Mouse (Mus musculus) liver, embryonic 11.5 days (tissue): ENCODE measurements at regions not wholly inside any gene's neighbourhood (a gene's known extent, or its start where the extent isn't known, plus 50 kb on each side); places are given as distances from the start of the nearest gene placed in this dataset.

ENCODE experiments used
- ATAC-seq: fragments of 200-750 bp; cut with Nextera tagmentation; replicated peaks from 2 replicates; pipeline ENCODE4 v1.8.0; 2017; ENCODE audit warnings: moderate number of reproducible peaks, mild to moderate bottlenecking, moderate TSS enrichment, moderate library complexity; ENCODE audit not compliant: low FRiP score
- DNase-seq: peaks from one replicate; pipeline ENCODE4 v3.0.0-alpha.2; 2017; ENCODE audit warnings: low spot score
- H3K27ac ChIP-seq: fragments of 300-500 bp; sonication (generic); 2 replicates; pipeline ENCODE4 v1.5.1; 2014; ENCODE audit warnings: mild to moderate bottlenecking, low read depth, low read length, control low read depth
- H3K27me3 ChIP-seq: fragments of 300-500 bp; sonication (generic); replicated peaks from 2 replicates; pipeline ENCODE4 v1.6.1; 2014; ENCODE audit warnings: low read length, mixed read lengths; ENCODE audit not compliant: control insufficient read depth, insufficient read depth
- H3K36me3 ChIP-seq: fragments of 300-500 bp; sonication (generic); 2 replicates; pipeline ENCODE4 v1.6.1; 2014; ENCODE audit warnings: mild to moderate bottlenecking, low read length, moderate library complexity, mixed read lengths; ENCODE audit not compliant: control insufficient read depth, insufficient read depth
- H3K4me1 ChIP-seq: fragments of 300-500 bp; sonication (generic); replicated peaks from 2 replicates; pipeline ENCODE4 v1.6.1; 2014; ENCODE audit warnings: low read length, mixed read lengths; ENCODE audit not compliant: control insufficient read depth, insufficient read depth
- H3K4me2 ChIP-seq: fragments of 300-500 bp; sonication (generic); 2 replicates; pipeline ENCODE4 v1.6.1; 2014; ENCODE audit warnings: mild to moderate bottlenecking, control low read depth, moderate library complexity
- H3K4me3 ChIP-seq: fragments of 300-500 bp; sonication (generic); 2 replicates; pipeline ENCODE4 v1.5.1; 2014; ENCODE audit warnings: low read depth, low read length, control low read depth
- H3K9ac ChIP-seq: fragments of 300-500 bp; sonication (generic); 2 replicates; pipeline ENCODE4 v1.6.1; 2014; ENCODE audit warnings: low read depth, low read length, control low read depth
- H3K9me3 ChIP-seq: fragments of 300-500 bp; sonication (generic); 2 replicates; pipeline ENCODE4 v1.6.1; 2016; ENCODE audit warnings: low read length, inconsistent platforms, mixed read lengths; ENCODE audit not compliant: control insufficient read depth
- WGBS: fragments of 180-500 bp; shearing (Covaris S2); extraction: QIAGEN DNeasy Blood & Tissue Kit; methylation state at CpG from one replicate; pipeline ENCODE4 v1.1.7; 2014; 5-methylcytosine and 5-hydroxymethylcytosine counted together

DNA sequence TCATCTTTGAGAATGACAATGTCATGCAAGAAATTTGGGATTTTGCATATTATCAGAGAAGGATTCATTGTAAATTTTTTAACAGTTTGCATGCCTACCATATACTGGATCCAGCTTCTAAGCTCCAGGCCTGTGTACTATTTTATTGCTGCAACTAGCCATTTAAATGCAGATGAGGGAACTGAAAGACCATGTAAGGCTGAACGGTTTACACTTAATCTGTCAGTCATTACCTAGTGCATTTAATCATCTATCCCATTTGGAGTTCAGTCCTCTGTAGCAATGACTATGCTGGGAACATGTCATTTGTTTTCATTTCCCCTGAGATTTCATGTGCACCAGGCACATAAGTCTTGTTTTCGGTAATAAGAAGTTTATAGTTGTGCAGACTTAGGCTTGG, 631.8 kb upstream of the Gm21961 start:
- ATAC-seq: no peak

DNA sequence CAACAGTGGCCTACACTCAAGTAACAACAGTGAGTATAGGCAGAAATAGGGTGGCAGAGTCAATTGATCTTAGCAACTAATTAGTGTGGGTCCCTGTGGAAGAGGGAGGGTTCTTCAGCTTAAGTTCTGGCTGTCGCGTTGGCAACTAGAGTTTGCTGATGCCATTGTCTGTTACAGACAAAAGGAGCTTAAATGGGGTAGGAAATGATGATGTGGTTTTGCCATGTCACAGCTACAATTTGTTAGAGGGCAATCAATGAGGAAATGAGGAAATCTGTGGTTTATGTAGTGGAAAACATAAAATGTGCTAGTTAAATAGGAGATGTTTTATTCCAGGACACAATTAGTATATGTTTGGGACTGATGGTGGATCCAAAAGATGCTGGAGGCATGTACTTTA, 624.8 kb upstream of the Gm21961 start:
- H3K9me3 ChIP-seq: no peaks in the 10 kb centered on the region
- ATAC-seq (no peak), DNase-seq (no peak)
- WGBS: 57% methylated on average over 2 of the region's 2 CpGs
- no peak overlapping the region for H3K9ac ChIP-seq
- H3K36me3 ChIP-seq: no peaks in the 10 kb centered on the region
- H3K4me2 ChIP-seq: no peak overlapping the region
- H3K27ac ChIP-seq: no peak overlapping the region
- H3K27me3 ChIP-seq: no peaks in the 10 kb centered on the region
- no peak overlapping the region for H3K4me3 ChIP-seq
- H3K4me1 ChIP-seq: no peaks in the 10 kb centered on the region

More for the DNA sequence above, 631.8 kb upstream of the Gm21961 start:
- Histone ChIP-seq H3K9ac (no peak overlapping the region), H3K4me1 (no peaks in the 10 kb centered on the region), H3K9me3 (no peaks in the 10 kb centered on the region), H3K27ac (no peak overlapping the region), H3K36me3 (no peaks in the 10 kb centered on the region), H3K4me2 (no peak overlapping the region), H3K27me3 (no peaks in the 10 kb centered on the region), H3K4me3 (no peak overlapping the region)
- WGBS: 79% methylated on average over 2 of the region's 2 CpGs
- DNase-seq: no peak

DNA sequence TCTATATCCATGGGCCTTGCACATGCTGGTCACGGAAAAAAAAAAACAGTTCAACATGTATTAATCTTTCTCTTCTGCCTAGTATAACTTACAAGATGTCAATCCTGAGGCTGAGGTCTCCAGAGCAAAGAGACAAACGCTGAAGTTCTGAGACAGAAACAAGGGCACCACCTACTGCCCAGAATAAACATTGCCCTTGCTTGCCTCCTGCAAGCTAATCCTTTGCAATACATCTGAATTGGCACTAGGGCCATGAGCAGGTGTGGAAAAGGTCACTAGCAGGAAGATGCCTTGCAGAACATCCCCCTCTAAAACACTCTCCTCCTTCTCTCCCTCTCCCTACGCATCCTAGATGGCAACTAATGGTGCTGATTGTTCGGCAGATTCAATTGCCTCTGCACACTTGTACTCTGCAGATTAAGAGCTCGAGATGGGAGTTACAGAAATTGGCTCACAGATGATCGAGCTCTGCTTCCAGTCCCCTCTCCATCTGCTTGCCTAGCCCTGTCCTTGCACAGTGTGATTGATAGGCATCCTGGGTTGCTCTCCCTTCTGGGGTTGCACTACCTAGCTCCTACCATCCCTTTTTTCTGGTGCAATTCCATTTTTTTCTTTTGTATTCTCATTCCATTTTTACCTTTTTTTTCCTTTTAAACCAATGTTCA, 622.9 kb upstream of the Gm21961 start:
- no peak overlapping the region for H3K27ac ChIP-seq
- H3K36me3 ChIP-seq: no peaks in the 10 kb centered on the region
- no peak overlapping the region for H3K4me2 ChIP-seq
- H3K9me3 ChIP-seq: no peaks in the 10 kb centered on the region
- no peaks in the 10 kb centered on the region for H3K4me1 ChIP-seq
- H3K4me3 ChIP-seq: no peak overlapping the region
- no peaks in the 10 kb centered on the region for H3K27me3 ChIP-seq
- WGBS: 39% methylated on average over 6 of the region's 6 CpGs
- DNase-seq (peak; percentile 31), ATAC-seq (no peak)
- no peak overlapping the region for H3K9ac ChIP-seq

DNA sequence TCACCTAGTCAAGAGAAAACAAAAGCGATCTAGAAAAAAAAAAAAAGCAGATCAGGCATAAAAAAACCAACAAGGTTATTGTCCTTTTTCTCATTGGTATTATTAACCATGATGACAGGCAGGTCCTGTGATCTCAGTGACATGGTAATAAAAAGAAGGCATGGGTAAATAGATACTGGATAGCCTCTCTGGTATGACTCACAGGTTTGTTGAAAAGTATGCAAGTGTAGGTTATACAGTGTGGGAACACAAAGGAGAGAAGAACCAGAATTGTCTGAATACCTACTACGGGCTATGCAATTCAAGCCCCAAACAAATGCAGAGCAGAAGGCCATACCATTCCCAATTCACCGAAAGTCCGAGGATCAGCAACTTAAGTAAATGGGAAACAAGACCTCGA, 617.7 kb upstream of the Gm21961 start:
- no peak overlapping the region for H3K9ac ChIP-seq
- 74% methylated on average over 5 of the region's 5 CpGs for WGBS
- H3K27me3 ChIP-seq: no peaks in the 10 kb centered on the region
- no peak for DNase-seq
- no peak for ATAC-seq
- H3K4me3 ChIP-seq: no peak overlapping the region
- no peaks in the 10 kb centered on the region for H3K9me3 ChIP-seq
- no peaks in the 10 kb centered on the region for H3K36me3 ChIP-seq
- H3K4me1 ChIP-seq: no peaks in the 10 kb centered on the region
- no peak overlapping the region for H3K27ac ChIP-seq
- H3K4me2 ChIP-seq: no peak overlapping the region

DNA sequence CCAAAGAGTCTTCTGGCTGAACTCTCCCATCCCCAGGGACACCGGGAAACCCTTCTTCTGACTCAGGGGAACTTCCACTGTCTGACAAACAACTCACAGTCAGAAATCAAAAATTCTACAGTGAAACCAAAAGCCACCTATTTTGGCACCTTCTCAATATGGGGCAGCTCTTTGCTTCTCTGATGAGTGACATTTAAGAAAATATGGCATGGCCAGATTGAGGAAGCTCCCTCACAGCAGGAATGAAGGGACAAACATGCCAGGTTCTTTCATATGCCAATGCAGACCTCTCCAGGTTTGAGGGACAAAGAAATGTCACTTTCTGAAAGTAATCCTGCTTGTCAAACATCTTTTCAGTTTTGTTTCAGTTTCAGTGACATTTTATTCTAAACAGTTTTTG, 615.8 kb upstream of the Gm21961 start:
- no peaks in the 10 kb centered on the region for H3K4me1 ChIP-seq
- no peaks in the 10 kb centered on the region for H3K9me3 ChIP-seq
- no peaks in the 10 kb centered on the region for H3K36me3 ChIP-seq
- no peak overlapping the region for H3K9ac ChIP-seq
- H3K27ac ChIP-seq: no peak overlapping the region
- no peak overlapping the region for H3K4me2 ChIP-seq
- no peak overlapping the region for H3K4me3 ChIP-seq
- DNase-seq: no peak
- 71% methylated on average over 1 of the region's 1 CpGs for WGBS
- ATAC-seq: no peak
- no peaks in the 10 kb centered on the region for H3K27me3 ChIP-seq

DNA sequence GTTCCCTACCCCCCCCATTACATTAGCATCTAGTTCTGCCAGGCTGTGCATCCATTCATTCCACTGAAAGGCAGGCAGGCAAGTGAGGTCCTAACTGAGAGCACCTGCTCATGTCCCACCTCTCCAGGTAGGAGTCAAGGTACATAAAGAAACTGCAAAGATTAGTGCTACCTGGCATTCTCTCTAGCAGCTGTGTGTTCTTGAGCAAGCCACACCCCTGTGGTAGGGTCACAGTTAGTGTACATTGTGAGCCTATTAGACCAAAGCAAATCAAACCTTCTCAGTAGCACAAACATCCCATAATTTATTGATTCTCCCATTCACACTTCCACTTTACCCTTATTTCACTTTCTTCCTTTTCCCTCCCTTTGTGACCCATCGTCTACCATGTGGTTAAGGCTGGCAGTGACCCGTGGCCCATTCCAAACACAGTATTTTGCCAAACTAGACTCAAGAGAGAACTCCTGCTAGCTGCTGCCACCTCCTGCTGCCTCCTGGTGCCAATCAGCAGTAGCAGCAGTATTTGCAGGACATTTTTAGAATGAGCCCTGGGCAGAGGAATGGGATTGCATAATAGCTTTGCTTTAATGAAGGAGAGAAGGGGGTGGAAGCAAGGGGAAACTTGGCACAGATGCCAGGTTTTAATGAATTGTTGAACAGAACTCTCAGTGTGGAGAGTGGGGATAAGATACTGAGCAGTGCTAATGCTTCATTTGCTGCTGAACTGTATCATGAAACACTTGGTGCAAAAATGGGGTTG, 578.2 kb upstream of the Gm21961 start:
- no peak for ATAC-seq
- no peak overlapping the region for H3K4me3 ChIP-seq
- no peaks in the 10 kb centered on the region for H3K27me3 ChIP-seq
- DNase-seq: no peak
- H3K4me2 ChIP-seq: no peak overlapping the region
- no peak overlapping the region for H3K27ac ChIP-seq
- no peaks in the 10 kb centered on the region for H3K36me3 ChIP-seq
- H3K4me1 ChIP-seq: no peaks in the 10 kb centered on the region
- no peaks in the 10 kb centered on the region for H3K9me3 ChIP-seq
- no peak overlapping the region for H3K9ac ChIP-seq
- 65% methylated on average over 2 of the region's 2 CpGs for WGBS

DNA sequence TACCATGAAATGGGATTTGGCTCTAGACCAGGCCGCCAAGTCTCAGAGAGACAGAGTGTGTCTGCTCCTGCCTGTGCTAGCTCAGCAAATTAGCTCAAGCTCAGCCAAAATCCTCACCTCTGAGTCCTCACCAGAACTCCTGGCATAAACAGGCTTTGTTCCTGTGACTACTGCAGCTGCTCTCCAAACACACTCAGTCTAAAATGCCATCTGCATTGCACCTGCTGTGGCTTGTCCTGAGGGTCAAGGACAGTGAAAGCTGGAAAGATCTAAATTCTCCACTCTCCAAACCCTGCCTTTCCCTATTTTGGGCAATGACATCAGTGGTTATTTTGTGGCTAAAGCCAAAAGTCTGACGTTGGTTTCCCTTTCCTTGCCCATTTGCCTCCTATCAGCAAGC, 570.9 kb upstream of the Gm21961 start:
- Histone ChIP-seq H3K27ac (no peak overlapping the region), H3K27me3 (no peaks in the 10 kb centered on the region), H3K9me3 (0 out of 2 replicates have a peak, but pooled peaks cover 3% of the 10 kb centered on the region), H3K4me3 (no peak overlapping the region), H3K36me3 (no peaks in the 10 kb centered on the region), H3K9ac (no peak overlapping the region), H3K4me2 (no peak overlapping the region), H3K4me1 (no peaks in the 10 kb centered on the region)
- 59% methylated on average over 2 of the region's 2 CpGs for WGBS
- DNase-seq (no peak), ATAC-seq (no peak)

DNA sequence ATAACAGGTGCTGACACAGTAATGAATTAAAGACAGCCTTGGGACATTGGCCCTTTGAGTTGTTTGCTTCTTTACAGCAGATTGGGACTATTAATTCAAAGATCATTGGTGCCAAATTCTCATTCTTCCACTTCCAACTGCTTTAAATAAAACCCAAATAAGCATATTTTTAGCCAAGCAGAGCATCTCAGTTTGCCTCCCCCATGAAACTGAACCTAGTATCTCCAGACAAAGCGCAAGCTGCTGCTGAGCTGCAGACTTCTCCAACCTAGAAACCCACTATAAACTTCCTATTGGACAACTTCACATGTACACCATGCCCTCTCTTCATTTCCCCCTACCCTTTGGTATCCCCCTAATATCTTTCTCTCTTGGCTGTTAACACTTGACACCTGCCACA, 564.6 kb upstream of the Gm21961 start:
- Histone ChIP-seq H3K36me3 (no peaks in the 10 kb centered on the region), H3K4me1 (no peaks in the 10 kb centered on the region), H3K9ac (no peak overlapping the region), H3K4me2 (no peak overlapping the region), H3K9me3 (0 out of 2 replicates have a peak, but pooled peaks cover 3% of the 10 kb centered on the region), H3K27ac (no peak overlapping the region), H3K4me3 (no peak overlapping the region), H3K27me3 (no peaks in the 10 kb centered on the region)
- ATAC-seq (no peak), DNase-seq (no peak)
- WGBS: 80% methylated on average over 1 of the region's 1 CpGs

DNA sequence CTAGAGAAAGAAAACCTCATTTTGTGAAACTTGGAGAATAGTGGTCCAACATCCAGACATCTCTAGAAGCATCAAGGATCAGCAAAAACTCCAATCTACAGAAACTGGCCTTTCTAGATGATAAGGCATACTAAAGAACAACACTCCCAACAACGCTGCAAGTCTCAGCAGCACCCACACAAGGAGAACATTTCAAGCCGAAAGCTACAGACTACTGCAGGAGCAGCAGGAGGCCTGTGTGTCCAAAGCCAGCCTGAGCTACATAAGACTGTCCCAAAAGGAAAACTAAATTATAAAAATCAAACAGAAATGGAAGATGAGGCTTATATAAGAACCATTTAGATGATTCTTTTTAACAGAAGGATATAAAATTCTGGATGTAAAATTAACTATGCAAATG, 553.2 kb upstream of the Gm21961 start:
- Histone ChIP-seq H3K9me3 (no peaks in the 10 kb centered on the region), H3K27ac (no peak overlapping the region), H3K36me3 (no peaks in the 10 kb centered on the region), H3K4me2 (no peak overlapping the region), H3K27me3 (no peaks in the 10 kb centered on the region), H3K4me3 (no peak overlapping the region), H3K4me1 (no peaks in the 10 kb centered on the region), H3K9ac (no peak overlapping the region)
- ATAC-seq: no peak
- 79% methylated on average over 2 of the region's 2 CpGs for WGBS
- DNase-seq: no peak
